8 mouse cellular contexts compared by ENCODE assay signal in genomic region chr5:31291361-31291688, GRCm38 (mm10). TPM values are rescaled to one million over a fixed set of nuclear protein-coding genes. Genes with fewer than 3 reads are reported as not detected.
DNase-seq lines count a peak whose midpoint lies in the region; ATAC-seq lines count a peak whose summit lies in the region.
"Had no signal": no experiment of that assay in that cellular context is flagged by ENCODE, and none has a peak within 500 bp of the region (broad histone marks: within the 10 kb centered on the region; RNA-seq: fewer than 3 reads in every experiment).

No protein-coding gene starts in this region.

- H3K36me3 ChIP-seq in lung, embryonic 16.5 days (ENCODE audit: control insufficient read depth, insufficient read depth, low read length) = no peaks in the 10 kb centered on the region; the same call in 1 of the 2 replicates
- peaks cover 2% of the 10 kb centered on the region; the same call in 1 of the 2 replicates for H3K36me3 ChIP-seq in erythroblast, embryonic 14.5 days (ENCODE audit: control insufficient read depth)
- H3K36me3 ChIP-seq in limb, embryonic 13.5 days = peaks cover 31% of the 10 kb centered on the region
- peaks cover 13% of the 10 kb centered on the region; the same call in 1 of the 2 replicates for H3K36me3 ChIP-seq in stomach, embryonic 14.5 days (ENCODE audit: control insufficient read depth, insufficient read depth, low read length)

- no peak for DNase-seq in lung, postnatal 14 days
- no peak for DNase-seq in adrenal gland, adult 2 months
- DNase-seq in kidney, postnatal 25 days = no peak

- 4% methylated on average over 9 of the region's 9 CpGs for WGBS in lung, embryonic 16.5 days
- WGBS in limb, embryonic 13.5 days = 2% methylated on average over 9 of the region's 9 CpGs
- 4% methylated on average over 9 of the region's 9 CpGs for WGBS in stomach, embryonic 14.5 days

- peak overlapping the region; percentile 68 for H3K4me3 ChIP-seq in lung, embryonic 16.5 days (ENCODE audit: low read length)
- peak overlapping the region; percentile 69 for H3K4me3 ChIP-seq in erythroblast, embryonic 14.5 days (replicated peaks)
- peak overlapping the region; percentile 58 for H3K4me3 ChIP-seq in limb, embryonic 13.5 days
- H3K4me3 ChIP-seq in stomach, embryonic 14.5 days (ENCODE audit: low read depth, low read length) = peak overlapping the region; percentile 50

- H3K4me1 ChIP-seq in lung, embryonic 16.5 days (replicated peaks; ENCODE audit: control insufficient read depth, insufficient read depth, low read length) = peaks cover 13% of the 10 kb centered on the region
- peaks cover 37% of the 10 kb centered on the region for H3K4me1 ChIP-seq in erythroblast, embryonic 14.5 days (ENCODE audit: control insufficient read depth)
- peaks cover 30% of the 10 kb centered on the region for H3K4me1 ChIP-seq in limb, embryonic 13.5 days
- H3K4me1 ChIP-seq in stomach, embryonic 14.5 days (ENCODE audit: control insufficient read depth, insufficient read depth, low read length) = peaks cover 11% of the 10 kb centered on the region; the same call in 1 of the 2 replicates

- peak overlapping the region; percentile 69 for H3K9ac ChIP-seq in lung, embryonic 16.5 days (ENCODE audit: low read length)
- peak overlapping the region; percentile 64 for H3K9ac ChIP-seq in limb, embryonic 13.5 days
- peak overlapping the region; percentile 18 for H3K9ac ChIP-seq in stomach, embryonic 14.5 days (replicated peaks; ENCODE audit: low read depth, low read length)

- peak overlapping the region; percentile 81 for H3K27ac ChIP-seq in lung, embryonic 16.5 days (ENCODE audit: low read length)
- peak overlapping the region; percentile 75 for H3K27ac ChIP-seq in limb, embryonic 13.5 days
- peak overlapping the region; percentile 62 for H3K27ac ChIP-seq in stomach, embryonic 14.5 days (ENCODE audit: low read length)

- no peak for ATAC-seq in lung, embryonic 16.5 days (ENCODE audit: low read depth)
- peak; percentile 42 for ATAC-seq in limb, embryonic 13.5 days (ENCODE audit: low FRiP score, low read depth)
- ATAC-seq in stomach, embryonic 14.5 days (ENCODE audit: insufficient number of reproducible peaks, insufficient read depth, low FRiP score, low read depth) = peak; percentile 6; the same call in 1 of the 2 replicates

- peak overlapping the region; percentile 88 for H3K4me2 ChIP-seq in lung, embryonic 16.5 days (ENCODE audit: low read depth, low read length)
- peak overlapping the region; percentile 82 for H3K4me2 ChIP-seq in limb, embryonic 13.5 days (replicated peaks)
- peak overlapping the region; percentile 50 for H3K4me2 ChIP-seq in stomach, embryonic 14.5 days (replicated peaks; ENCODE audit: low read depth, low read length)

- H3K9me3 ChIP-seq in lung, embryonic 16.5 days (ENCODE audit: control insufficient read depth, low read length) = no peaks in the 10 kb centered on the region
- H3K9me3 ChIP-seq in erythroblast, embryonic 14.5 days (ENCODE audit: control insufficient read depth, low read length) = no peaks in the 10 kb centered on the region; the same call in 1 of the 2 replicates
- H3K9me3 ChIP-seq in limb, embryonic 13.5 days = no peaks in the 10 kb centered on the region
- no peaks in the 10 kb centered on the region for H3K9me3 ChIP-seq in stomach, embryonic 14.5 days (ENCODE audit: control insufficient read depth, low read depth, low read length)

- H3K27me3 ChIP-seq in lung, embryonic 16.5 days (ENCODE audit: control insufficient read depth, insufficient read depth, low read depth, low read length) = no peaks in the 10 kb centered on the region
- H3K27me3 ChIP-seq in erythroblast, embryonic 14.5 days (ENCODE audit: control insufficient read depth) = peaks cover 34% of the 10 kb centered on the region
- H3K27me3 ChIP-seq in limb, embryonic 13.5 days = no peaks in the 10 kb centered on the region
- no peaks in the 10 kb centered on the region for H3K27me3 ChIP-seq in stomach, embryonic 14.5 days (ENCODE audit: control insufficient read depth, insufficient read depth, low read length)

RNA-seq across cellular contexts. Expression of gene Ift172, which starts 0.4 kb away (rescaled TPM):
- polyA plus RNA-seq in lung, embryonic 16.5 days (2015; fragmentation: Nextera tagmentation; extraction: Ambion mirVana) = 41.6 and 44.3 TPM in 2 replicates
- 0.30 and 0.43 TPM in 2 replicates for polyA plus RNA-seq in erythroblast, embryonic 14.5 days (2012)
- polyA plus RNA-seq in limb, embryonic 13.5 days (2015; fragmentation: Nextera tagmentation; extraction: Ambion mirVana) = 37.8 and 45.0 TPM in 2 replicates
- 35.5 and 41.4 TPM in 2 replicates for polyA plus RNA-seq in stomach, embryonic 14.5 days (2014; fragmentation: Nextera tagmentation; extraction: Ambion mirVana)
- 10 to 100 TPM; 28.9 to 38.1 TPM for total RNA-seq in adrenal gland, adult 2 months (2021)
- 29.5 and 30.1 TPM in 2 replicates for polyA plus RNA-seq in adrenal gland, adult 2 months (2012; rRNA removed)

RNA-seq across cellular contexts. Expression of gene Fndc4, which starts 4.6 kb away (rescaled TPM):
- 28.7 and 34.5 TPM in 2 replicates for polyA plus RNA-seq in lung, embryonic 16.5 days (2015; fragmentation: Nextera tagmentation; extraction: Ambion mirVana)
- 0.17 TPM in 1 of 2 replicates, not detected in the other for polyA plus RNA-seq in erythroblast, embryonic 14.5 days (2012)
- 83.5 and 84.4 TPM in 2 replicates for polyA plus RNA-seq in limb, embryonic 13.5 days (2015; fragmentation: Nextera tagmentation; extraction: Ambion mirVana)
- polyA plus RNA-seq in stomach, embryonic 14.5 days (2014; fragmentation: Nextera tagmentation; extraction: Ambion mirVana) = 44.4 and 46.0 TPM in 2 replicates
- total RNA-seq in adrenal gland, adult 2 months (2021) = 10 to 100 TPM; 11.1 to 20.8 TPM
- polyA plus RNA-seq in adrenal gland, adult 2 months (2012; rRNA removed) = 25.0 and 28.6 TPM in 2 replicates

RNA-seq across cellular contexts. Expression of gene Gckr, which starts 5.9 kb away (rescaled TPM):
- 0.38 and 1.0 TPM in 2 replicates for polyA plus RNA-seq in lung, embryonic 16.5 days (2015; fragmentation: Nextera tagmentation; extraction: Ambion mirVana)
- not detected in 2 replicates for polyA plus RNA-seq in erythroblast, embryonic 14.5 days (2012)
- 0.14 and 0.28 TPM in 2 replicates for polyA plus RNA-seq in limb, embryonic 13.5 days (2015; fragmentation: Nextera tagmentation; extraction: Ambion mirVana)
- polyA plus RNA-seq in stomach, embryonic 14.5 days (2014; fragmentation: Nextera tagmentation; extraction: Ambion mirVana) = 0.32 TPM in 1 of 2 replicates, not detected in the other
- under 1 TPM in 1 of 2 experiments, not detected in 1; 0.61 TPM for total RNA-seq in adrenal gland, adult 2 months (2021)
- polyA plus RNA-seq in adrenal gland, adult 2 months (2012; rRNA removed) = 0.13 and 0.20 TPM in 2 replicates

RNA-seq across cellular contexts. Expression of gene Krtcap3, which starts 39.8 kb away (rescaled TPM):
- 38.9 and 40.8 TPM in 2 replicates for polyA plus RNA-seq in lung, embryonic 16.5 days (2015; fragmentation: Nextera tagmentation; extraction: Ambion mirVana)
- 0.06 and 0.14 TPM in 2 replicates for polyA plus RNA-seq in erythroblast, embryonic 14.5 days (2012)
- 16.1 and 21.3 TPM in 2 replicates for polyA plus RNA-seq in limb, embryonic 13.5 days (2015; fragmentation: Nextera tagmentation; extraction: Ambion mirVana)
- polyA plus RNA-seq in stomach, embryonic 14.5 days (2014; fragmentation: Nextera tagmentation; extraction: Ambion mirVana) = 63.6 and 68.9 TPM in 2 replicates
- total RNA-seq in adrenal gland, adult 2 months (2021) = 1 to 10 TPM; 2.2 to 4.5 TPM
- 13.3 and 13.6 TPM in 2 replicates for polyA plus RNA-seq in adrenal gland, adult 2 months (2012; rRNA removed)

RNA-seq across cellular contexts. Expression of gene Gm9970, which starts 50.3 kb away (rescaled TPM):
- 0.57 and 0.60 TPM in 2 replicates for polyA plus RNA-seq in lung, embryonic 16.5 days (2015; fragmentation: Nextera tagmentation; extraction: Ambion mirVana)
- polyA plus RNA-seq in erythroblast, embryonic 14.5 days (2012) = not detected in 2 replicates
- polyA plus RNA-seq in limb, embryonic 13.5 days (2015; fragmentation: Nextera tagmentation; extraction: Ambion mirVana) = 0.38 and 0.48 TPM in 2 replicates
- 0.51 and 1.0 TPM in 2 replicates for polyA plus RNA-seq in stomach, embryonic 14.5 days (2014; fragmentation: Nextera tagmentation; extraction: Ambion mirVana)
- not detected for total RNA-seq in adrenal gland, adult 2 months (2021)
- 3.7 and 3.9 TPM in 2 replicates for polyA plus RNA-seq in adrenal gland, adult 2 months (2012; rRNA removed)
- polyA plus RNA-seq: brain, embryonic 14.5 days had no signal

Comparison
In these comparisons a context has a peak if more than half of its experiments do, and no peak if none do; other contexts are left out.
1. H3K9ac ChIP-seq: peak in every context shown above with its lines; median percentile 69 in lung, embryonic 16.5 days; 64 in limb, embryonic 13.5 days; 18 in stomach, embryonic 14.5 days.
2. RNA of gene Ift172, which starts 0.4 kb away (polyA plus RNA-seq): 37.8 to 45.0 TPM in limb, embryonic 13.5 days, 41.6 to 44.3 TPM in lung, embryonic 16.5 days, 35.5 to 41.4 TPM in stomach, embryonic 14.5 days and 29.5 to 30.1 TPM in adrenal gland, adult 2 months; 0.30 to 0.43 TPM in erythroblast, embryonic 14.5 days; every median in the first group is over 10 times any median in the second.
3. RNA of gene Fndc4, which starts 4.6 kb away (polyA plus RNA-seq): 83.5 to 84.4 TPM in limb, embryonic 13.5 days, 44.4 to 46.0 TPM in stomach, embryonic 14.5 days, 28.7 to 34.5 TPM in lung, embryonic 16.5 days and 25.0 to 28.6 TPM in adrenal gland, adult 2 months; 0.17 TPM in erythroblast, embryonic 14.5 days; every median in the first group is over 10 times any median in the second.
4. Peak in every context shown above with its lines, with median percentiles within 50 percentile points of each other: H3K27ac ChIP-seq, H3K4me2 ChIP-seq and H3K4me3 ChIP-seq.